ENCODE assay signal across 9 mouse cellular contexts in the genomic region with DNA sequence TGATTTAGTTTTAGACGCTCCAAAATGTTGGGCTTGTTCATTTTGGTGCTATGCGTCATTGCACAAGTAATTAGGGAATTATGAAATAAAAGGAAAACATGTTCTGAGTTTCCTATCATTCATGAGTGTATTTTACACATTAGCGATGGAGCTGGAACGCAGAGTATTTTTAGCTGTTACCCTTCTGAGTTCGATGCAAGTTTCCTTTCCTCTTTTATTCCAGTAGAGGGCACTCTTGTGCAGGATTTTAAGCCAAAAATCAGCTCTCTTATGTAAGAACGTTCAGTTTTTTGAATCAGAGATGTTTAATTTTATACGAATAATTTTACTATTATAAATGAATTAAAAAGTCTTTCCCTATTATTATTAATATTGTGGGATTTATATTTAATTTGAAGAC.
DNase-seq lines count a peak whose midpoint lies in the region; ATAC-seq and TF ChIP-seq lines count a peak whose summit lies in the region.
"Had no signal": no experiment of that assay in that cellular context is flagged by ENCODE, and none has a peak within 500 bp of the region (broad histone marks: within the 10 kb centered on the region; RNA-seq: fewer than 3 reads in every experiment).

No protein-coding gene starts in this region.

- no peak overlapping the region for H3K4me3 ChIP-seq in lung, postnatal 0 days (ENCODE audit: low read depth, low read length)
- no peak overlapping the region for H3K4me3 ChIP-seq in myocyte

- H3K27ac ChIP-seq in lung, postnatal 0 days (ENCODE audit: low read length) = no peak overlapping the region

- H3ac ChIP-seq in myocyte (ENCODE audit: control insufficient read depth, insufficient read length) = no peak overlapping the region

- no peaks in the 10 kb centered on the region for H3K4me1 ChIP-seq in lung, postnatal 0 days (ENCODE audit: insufficient read depth, low read depth, low read length)

- TF ChIP-seq EP300 in lung, postnatal 0 days (IDR thresholded peaks at IDR 0.05) = no peak

- 18% methylated on average over 7 of the region's 7 CpGs for WGBS in lung, postnatal 0 days

- DNase-seq in frontal cortex, adult 2 months (ENCODE audit: extremely low spot score in 1 of 2, low spot score in 1 of 2) = peak; percentile 24 to 75
- no peak for DNase-seq in frontal cortex, postnatal 14 days (ENCODE audit: low spot score in 2 of 2)
- peak; percentile 78 for DNase-seq in lung, postnatal 0 days (ENCODE audit: low spot score)
- no peak for DNase-seq in lung, postnatal 4 days
- DNase-seq in brain, embryonic 18.5 days (ENCODE audit: low read depth, low spot score) = peak; percentile 63
- no peak for DNase-seq in spleen, adult 12 weeks (ENCODE audit: low spot score)
- DNase-seq in gastrocnemius, postnatal 4 days (ENCODE audit: low spot score in 2 of 2) = no peak

- no peaks in the 10 kb centered on the region for H3K36me3 ChIP-seq in lung, postnatal 0 days (ENCODE audit: insufficient read depth, low read length)
- H3K36me3 ChIP-seq in myocyte (ENCODE audit: control insufficient read depth, insufficient read depth) = no peaks in the 10 kb centered on the region

- no peak overlapping the region for H3K9ac ChIP-seq in lung, postnatal 0 days (replicated peaks; ENCODE audit: low read depth)

- peak; percentile 63 for TF ChIP-seq CTCF in lung, postnatal 0 days (IDR thresholded peaks at IDR 0.05)

- TF ChIP-seq POLR2A in myocyte (IDR thresholded peaks at IDR 0.05; ENCODE audit: insufficient read length, low read depth) = no peak

- no peak overlapping the region for H3K4me2 ChIP-seq in lung, postnatal 0 days (replicated peaks; ENCODE audit: low read depth, low read length)
- H3K4me2 ChIP-seq in myocyte (ENCODE audit: low read depth) = peak overlapping the region; percentile 49

- no peaks in the 10 kb centered on the region for H3K79me2 ChIP-seq in myocyte (ENCODE audit: control insufficient read depth, insufficient read depth)

- ATAC-seq in lung, postnatal 0 days = no peak
- ATAC-seq: activated CD4-positive, CD25-positive, alpha-beta regulatory T cell, adult 4 months had no signal

- no peaks in the 10 kb centered on the region for H3K27me3 ChIP-seq in lung, postnatal 0 days (replicated peaks; ENCODE audit: insufficient read depth, low read length)
- no peaks in the 10 kb centered on the region for H3K27me3 ChIP-seq in myocyte (ENCODE audit: control insufficient read depth, insufficient read depth, insufficient read length)

- no peaks in the 10 kb centered on the region for H3K9me3 ChIP-seq in lung, postnatal 0 days (ENCODE audit: low read length)

TF ChIP-seq in myocyte, 11 proteins besides CTCF, POLR2A, EP300 and RAD21:
- TF ChIP-seq CEBPB (IDR thresholded peaks at IDR 0.05; ENCODE audit: insufficient read depth, poor library complexity, severe bottlenecking) = no peak
- no peak for TF ChIP-seq TCF12 (IDR thresholded peaks at IDR 0.05; ENCODE audit: insufficient read depth, poor library complexity, severe bottlenecking)
- TF ChIP-seq MAX (IDR thresholded peaks at IDR 0.05; ENCODE audit: low read depth) = no peak
- no peak for TF ChIP-seq MYOG (IDR thresholded peaks at IDR 0.05; ENCODE audit: control insufficient read depth in 1 of 3, insufficient read depth in 1 of 3, insufficient read length in 2 of 3, low read depth in 2 of 3)
- TF ChIP-seq REST (IDR thresholded peaks at IDR 0.05; ENCODE audit: insufficient read depth, insufficient read length) = no peak
- no peak for TF ChIP-seq SRF (IDR thresholded peaks at IDR 0.05; ENCODE audit: control insufficient read depth, insufficient read length, low read depth)
- TF ChIP-seq USF1 (IDR thresholded peaks at IDR 0.05; ENCODE audit: low read depth) = no peak
- no peak for TF ChIP-seq TCF3 (IDR thresholded peaks at IDR 0.05; ENCODE audit: insufficient read length, low read depth)
- TF ChIP-seq POLR2AphosphoS2 (IDR thresholded peaks at IDR 0.05; ENCODE audit: insufficient read length, low read depth) = no peak
- TF ChIP-seq MYOD1 (IDR thresholded peaks at IDR 0.05; ENCODE audit: control insufficient read depth in 1 of 3, insufficient read length in 2 of 3, low read depth in 2 of 3) = no peak
- no peak for TF ChIP-seq E2F4 (IDR thresholded peaks at IDR 0.05; ENCODE audit: insufficient read depth)

Comparison
In these comparisons a context has a peak if more than half of its experiments do, and no peak if none do; other contexts are left out.
1. DNase-seq: peak in frontal cortex, adult 2 months (2 of 2), lung, postnatal 0 days (single experiment) and brain, embryonic 18.5 days (single experiment); none in frontal cortex, postnatal 14 days (0 of 2), lung, postnatal 4 days (0 of 2), spleen, adult 12 weeks (single experiment) and gastrocnemius, postnatal 4 days (0 of 2).